Mouse (Mus musculus) induced T-regulatory cell, adult 2 months (primary cell): Measurements from ENCODE around the gene Apba3.
A peak's percentile ranks its signal among the peaks of the same experiment; 100 is the strongest.

Experiments
- DNase-seq: peaks from one replicate; pipeline ENCODE4 v3.0.0-alpha.2; 2012; ENCODE audit warnings: low read depth

Apba3 gene

DNA sequence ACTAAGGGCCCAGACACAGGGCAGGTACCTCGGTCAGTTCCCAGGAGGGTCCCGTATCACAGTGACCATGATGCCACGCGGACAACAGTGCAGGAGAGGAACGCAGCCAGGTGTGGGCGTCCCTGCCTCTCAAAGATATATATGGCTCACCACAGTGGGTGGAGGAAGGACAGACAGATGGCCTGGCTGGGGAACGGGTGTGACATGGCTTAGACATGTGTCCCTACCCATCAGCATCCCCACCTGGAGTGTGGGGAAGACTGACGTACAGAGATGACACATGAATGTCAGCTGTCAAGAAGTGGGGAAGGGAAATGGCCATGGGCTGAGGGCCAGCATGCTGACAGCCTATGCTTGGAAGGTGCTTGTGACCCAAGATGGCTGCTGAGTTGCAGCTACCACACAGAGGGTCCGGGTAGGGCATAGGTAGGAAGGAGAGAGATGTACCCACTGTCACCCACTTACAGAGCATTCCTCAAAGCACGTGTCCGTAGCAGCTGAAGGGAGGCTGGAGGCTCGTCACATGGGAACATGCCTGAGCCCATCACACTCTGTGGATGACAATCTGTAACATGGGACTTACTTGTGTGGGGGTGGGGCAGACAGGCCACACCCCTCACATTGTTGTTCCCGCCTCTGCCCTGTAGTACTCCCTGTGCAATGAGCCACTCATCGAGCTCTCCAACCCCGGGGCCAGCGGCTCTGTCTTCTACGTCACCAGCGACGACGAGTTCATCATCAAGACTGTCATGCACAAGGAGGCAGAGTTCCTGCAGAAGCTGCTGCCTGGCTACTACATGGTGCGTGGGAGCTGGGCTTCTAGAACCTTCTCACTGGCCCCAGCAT, 40.3 kb downstream of the Apba3 start:
- DNase-seq, result no peak

DNA sequence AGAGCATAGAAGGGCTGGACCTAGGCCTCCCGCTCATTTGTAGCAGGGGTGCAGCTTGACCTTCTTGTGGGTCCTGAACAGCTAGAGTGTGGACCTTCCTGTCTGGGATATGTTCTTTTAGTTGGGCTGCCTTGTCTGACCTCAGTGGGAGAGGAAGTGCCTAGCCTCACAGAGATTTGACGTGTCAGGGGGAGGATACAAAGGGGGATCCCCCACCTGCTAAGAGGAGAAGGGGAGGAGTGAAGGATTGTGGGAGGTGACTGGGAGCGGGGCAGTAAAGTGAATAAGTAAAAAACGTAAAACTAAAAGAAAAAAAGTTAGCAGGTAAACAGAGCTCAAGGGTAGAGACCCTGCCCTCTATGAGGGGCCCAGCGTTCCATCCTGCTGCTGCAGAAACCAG, 42.8 kb downstream of the Apba3 start:
- peak; percentile 82 for DNase-seq

DNA sequence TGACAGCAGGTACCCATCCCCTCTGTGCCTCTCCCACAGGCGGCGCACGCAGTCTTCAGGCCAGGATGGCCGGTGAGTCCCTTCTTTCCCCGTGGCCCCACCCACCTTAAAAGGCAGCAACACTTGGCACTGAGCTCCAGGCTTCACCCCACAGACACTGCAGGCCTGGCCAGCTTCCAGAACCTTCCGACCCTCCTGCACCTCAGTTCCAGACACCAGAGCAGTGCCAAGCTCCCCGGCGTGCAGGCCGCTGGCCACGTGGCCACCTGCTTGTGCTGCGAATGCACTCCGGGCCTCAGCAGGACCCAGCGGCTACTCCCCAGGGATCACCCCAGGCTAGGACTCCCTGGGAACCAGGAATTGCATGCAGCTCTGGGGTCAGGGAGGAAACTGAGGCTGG, 46.8 kb downstream of the Apba3 start:
- no peak for DNase-seq

DNA sequence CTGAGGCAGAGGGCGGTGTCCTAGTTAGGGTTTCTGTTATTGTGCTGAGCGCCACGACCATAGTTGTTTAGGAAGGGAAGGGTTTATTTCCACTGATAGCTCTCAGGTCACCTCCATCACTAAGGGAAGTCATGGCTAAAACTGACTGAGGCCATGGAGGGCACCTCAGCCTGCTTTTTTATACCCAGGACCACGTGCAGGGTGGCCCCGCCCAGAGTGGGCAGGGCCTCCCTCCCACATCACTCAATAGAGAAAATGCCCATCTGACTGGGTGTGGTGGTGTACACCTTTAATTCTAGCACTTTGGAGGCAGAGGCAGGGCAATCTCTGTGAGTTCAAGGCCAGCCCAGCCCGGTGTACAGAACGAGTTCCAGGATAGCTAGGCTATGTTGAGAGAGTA, 47.4 kb downstream of the Apba3 start:
- no peak for DNase-seq

DNA sequence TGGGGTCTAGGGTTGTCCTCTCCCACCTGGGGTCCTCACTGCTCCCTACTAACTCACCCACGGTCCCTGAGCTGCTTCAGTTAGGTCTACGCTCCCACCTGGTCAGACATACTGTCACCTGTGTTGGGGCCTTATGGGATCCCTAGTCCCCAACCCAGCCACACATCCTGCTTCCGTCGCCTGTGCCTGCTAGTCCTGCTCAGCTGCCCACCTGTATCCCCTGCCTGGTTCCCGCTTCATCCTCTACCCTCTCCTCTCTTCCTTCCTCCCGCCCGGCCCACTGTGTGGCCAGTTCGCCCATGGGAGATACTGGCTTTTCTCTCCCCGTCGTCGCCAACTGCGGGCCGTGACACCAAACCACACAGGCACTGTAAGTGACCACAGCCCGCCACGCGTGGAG, 48.8 kb downstream of the Apba3 start:
- DNase-seq, result no peak

DNA sequence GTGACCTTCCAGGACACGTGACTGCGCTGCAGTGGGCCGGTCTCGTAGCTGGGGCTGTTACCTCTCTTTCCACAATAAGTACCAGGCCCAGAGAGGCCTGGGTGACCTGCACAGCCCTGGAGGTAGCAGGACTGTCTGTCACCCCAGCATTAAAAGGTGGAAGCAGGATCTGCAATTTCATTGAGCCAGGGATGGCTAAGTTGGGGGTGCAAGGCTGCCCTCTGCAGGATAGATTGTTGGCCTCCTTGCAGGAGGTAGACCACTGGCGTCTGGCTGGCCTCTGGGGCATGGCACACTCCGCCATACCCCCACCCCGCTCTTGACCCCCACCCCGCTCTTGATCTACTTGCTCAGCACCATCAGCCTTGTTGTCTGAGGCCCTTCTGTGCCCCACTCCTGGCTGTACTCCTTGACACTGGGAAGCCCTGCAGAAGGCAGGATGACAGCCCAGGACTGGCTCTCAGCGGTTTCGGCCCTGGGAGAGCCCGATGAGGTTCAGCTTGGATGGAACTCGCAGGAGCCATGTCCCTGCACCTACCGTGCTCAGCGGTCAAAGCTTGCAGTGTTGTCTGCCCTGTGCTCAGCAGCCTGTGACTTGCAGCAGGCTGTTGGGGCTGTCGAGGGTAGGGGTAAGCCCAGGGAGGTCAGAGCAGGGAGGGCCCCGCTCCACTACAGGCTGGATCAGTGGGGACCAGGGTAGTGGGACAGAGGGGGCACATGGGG, 49.7 kb downstream of the Apba3 start:
- peak; percentile 48 for DNase-seq

DNA sequence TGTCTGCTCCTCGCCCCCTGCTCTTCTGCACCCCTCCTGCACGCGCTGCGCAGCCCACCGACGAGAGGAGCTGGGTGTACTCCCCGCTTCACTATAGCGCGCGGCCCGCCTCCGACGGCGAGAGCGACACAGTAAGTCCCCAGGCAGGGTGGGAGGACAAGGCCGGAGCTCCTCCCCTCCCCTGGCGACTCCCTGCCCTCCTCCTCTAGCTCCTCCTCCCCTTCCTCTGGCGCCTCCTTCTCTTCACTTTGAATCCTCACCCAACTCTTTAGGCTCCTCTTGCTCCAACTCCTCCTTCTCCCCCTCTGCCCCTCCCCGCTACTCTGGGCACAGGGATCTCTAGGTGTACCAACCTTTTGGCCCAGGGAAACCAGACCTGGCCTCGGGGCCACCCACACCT, 50.5 kb downstream of the Apba3 start:
- DNase-seq, result peak; percentile 39

DNA sequence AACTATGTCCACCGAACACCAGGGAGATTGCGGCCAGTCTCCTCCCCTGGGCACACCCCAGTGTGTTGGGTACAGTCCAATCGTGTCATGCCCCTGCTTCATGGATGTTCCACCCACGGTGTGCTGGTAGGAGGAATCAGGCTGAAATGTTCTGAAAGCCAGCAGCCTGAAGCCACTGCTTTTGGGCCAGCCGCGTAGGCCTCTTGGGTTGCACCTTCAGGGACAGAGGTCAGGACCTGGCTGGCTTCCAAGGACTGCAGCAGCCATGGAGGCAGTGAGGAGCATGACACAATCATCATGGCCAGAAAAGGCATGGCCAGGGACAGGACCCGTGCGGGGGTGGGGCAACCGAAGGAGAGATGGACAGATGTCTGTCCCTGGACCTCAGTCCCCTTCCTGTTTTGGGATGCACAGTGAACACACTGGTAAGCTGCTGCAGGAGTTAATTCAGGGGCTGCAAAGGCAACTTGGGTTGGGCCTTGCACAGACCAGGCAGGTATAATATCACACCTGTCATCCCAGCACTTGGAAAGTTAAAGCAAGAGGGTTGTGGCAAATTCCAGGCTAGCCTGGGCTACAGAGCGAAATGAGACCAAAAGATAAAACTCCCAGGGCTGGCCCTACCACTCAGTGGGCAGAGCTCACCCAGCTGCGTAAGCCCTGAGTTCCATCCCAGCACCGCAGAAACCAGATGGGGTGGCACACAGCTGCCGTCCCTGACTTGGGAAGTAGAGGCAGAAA, 52.0 kb downstream of the Apba3 start:
- no peak for DNase-seq

DNA sequence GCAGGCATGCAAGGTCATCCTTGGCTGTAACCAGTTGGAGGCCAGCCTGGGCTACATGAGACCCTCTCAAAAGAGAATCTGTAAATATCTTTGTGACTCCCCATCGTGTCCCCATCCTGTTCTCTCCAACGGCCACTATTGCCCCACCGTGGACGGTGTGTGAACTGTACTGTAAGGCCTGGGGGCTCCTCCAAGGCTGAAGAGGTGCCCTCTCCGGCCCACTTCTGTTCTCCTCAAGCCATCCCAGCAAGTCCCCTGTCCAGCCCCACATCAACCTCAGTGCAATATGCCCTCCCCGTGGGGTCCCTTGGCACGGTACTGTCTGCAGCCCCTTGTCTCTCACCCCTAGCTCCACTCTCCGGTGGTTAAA, 52.6 kb downstream of the Apba3 start:
- peak; percentile 48 for DNase-seq

DNA sequence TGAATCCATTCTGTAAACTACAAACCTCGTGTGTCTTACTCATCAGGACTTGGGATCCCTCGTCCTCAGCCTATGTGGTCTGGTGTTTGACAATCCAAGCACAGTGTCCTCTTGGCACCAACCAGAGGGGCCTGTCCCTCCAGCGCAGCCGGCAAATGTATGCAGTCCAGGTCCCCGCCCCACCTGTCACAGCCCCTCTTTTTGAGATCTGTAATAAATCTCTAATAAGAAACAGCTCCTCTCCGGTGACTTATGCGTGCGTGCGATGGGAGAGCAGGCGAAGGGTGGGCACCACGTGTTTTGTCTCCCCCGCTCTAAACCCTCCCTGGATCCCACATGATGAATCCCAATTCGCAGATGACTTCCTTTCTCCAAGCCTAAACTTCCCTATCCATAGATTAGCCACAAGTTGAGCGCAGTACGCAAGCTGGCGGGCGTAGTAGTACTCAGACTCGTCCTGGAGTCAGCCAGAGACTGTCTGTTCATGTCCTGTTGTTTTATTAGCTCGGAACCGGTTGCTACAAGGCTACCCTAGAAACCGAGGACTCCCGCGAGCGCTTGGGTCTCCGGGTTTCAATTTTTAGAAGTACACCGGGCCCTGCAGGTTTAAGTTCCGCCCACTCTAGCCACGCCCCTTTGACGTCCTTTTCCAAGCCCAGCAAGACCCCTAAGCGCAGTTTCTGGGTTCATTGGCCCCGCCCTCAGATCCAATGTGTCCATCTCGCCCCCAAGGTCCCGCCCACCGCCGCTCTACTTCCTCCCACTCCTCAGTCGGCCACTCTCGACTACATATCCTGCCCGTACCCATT, 53.2 kb downstream of the Apba3 start:
- DNase-seq, result peak; percentile 99

DNA sequence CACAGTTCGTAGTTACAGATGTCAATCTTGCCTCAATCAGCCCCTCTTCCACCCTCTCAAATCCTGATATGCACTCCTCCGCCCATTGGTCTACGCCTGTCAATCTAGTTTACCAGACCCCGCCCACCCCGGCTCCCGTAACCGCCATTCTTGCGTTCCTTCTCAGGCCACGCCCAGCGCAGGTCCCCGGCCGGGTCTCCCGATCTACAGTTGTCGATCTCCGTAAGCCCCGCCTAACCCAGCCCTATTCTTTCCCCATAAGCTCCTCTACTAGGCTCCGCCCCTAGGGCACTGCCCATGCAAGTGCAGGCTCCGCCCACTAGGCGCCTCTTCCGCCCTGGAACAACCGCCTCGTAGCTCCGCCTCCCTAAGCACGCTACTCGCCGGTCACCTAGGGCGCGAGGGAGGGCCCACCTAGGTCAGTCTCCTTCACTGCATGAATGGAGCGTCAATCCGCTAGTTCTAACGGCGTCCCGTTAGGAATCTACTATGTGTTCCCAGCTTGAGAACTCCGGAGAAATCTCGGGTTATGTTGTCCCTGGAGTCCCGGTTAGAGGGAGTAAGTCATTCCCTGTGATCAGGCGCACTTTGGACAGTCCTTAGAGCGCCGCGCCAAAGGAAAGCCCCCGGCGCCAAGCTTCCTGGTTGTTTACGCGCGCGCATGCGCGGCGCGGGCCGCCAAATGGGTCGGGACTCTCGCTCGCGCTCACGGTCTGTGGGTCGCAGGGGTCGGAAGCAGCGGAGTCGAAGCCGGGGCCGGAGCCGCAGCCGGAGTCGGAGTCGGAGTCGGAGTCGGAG, 54.0 kb downstream of the Apba3 start, which contains the start of gene Cactin:
Gene Cactin, plus strand, starts transcription at position 554 of the 798 bp plus-strand sequence.
- DNase-seq, result peak; percentile 100

DNA sequence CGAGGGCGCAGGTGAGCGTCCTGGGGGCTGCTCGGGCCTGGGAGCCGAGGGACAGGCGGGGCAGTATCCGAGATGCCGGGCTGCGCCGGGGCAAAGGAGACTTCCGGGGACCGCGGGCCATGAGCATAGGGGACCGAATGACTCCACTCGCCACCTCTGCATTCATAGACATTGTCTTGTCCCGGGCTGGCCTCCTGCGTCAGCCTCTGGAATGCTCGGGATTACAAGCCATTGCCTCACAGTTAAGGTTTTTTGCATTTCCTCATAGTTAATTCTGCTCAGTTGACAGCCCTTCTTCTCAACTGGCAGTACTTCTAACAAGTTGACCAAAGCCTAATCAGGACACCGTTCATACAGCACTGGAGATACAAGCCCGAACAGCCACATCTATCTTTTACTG, 54.7 kb downstream of the Apba3 start:
- DNase-seq, result no peak

DNA sequence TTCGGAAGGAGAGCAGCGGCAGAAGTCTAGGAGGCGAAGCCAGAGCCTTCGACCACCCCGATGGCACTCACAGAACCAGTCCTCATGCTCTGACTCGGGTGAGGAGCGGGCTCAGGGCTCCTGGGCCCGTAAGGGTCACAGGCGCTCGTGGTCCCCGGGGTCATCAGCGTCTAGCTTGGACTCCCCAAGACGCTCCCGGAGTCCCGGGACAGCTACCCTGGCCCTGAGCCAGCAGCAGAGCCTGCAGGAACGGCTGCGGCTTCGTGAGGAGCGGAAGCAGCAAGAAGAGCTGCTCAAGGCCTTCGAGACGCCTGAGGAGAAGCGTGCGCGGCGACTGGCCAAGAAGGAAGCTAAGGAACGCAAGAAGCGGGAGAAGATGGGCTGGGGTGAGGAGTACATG, 55.7 kb downstream of the Apba3 start:
- no peak for DNase-seq
